Mouse (Mus musculus): ENCODE results near the gene R3hdm2. TPM values are rescaled to one million over a fixed set of nuclear protein-coding genes. Genes with fewer than 3 reads are reported as not detected.

The R3hdm2 gene
- total and polyA plus RNA-seq, 2 experiments from 2014 or later = 37.2 to 51.0 TPM

- peak overlapping the region; percentile 28; the same call in 1 of the 2 replicates for H3K4me3 ChIP-seq (ENCODE audit: low read depth, low read length)
Measured at GRCm38 (mm10) chr10:127420131-127420530, 40.0 kb downstream of the R3hdm2 start.

GRCm38 (mm10) chr10:127420676-127421353, 40.7 kb downstream of the R3hdm2 start:
- no peaks in the 10 kb centered on the region for H3K36me3 ChIP-seq (ENCODE audit: insufficient read depth)
- 0 out of 2 replicates have a peak overlapping the region, but pooled peaks have one; percentile 19 for H3K9ac ChIP-seq
- DNase-seq (peak; percentile 35), ATAC-seq (peak; percentile 64)
- no peaks in the 10 kb centered on the region for H3K27me3 ChIP-seq (ENCODE audit: insufficient read depth, low read length)
- peak overlapping the region; percentile 28 for H3K4me3 ChIP-seq (ENCODE audit: low read depth, low read length)
- peaks cover 17% of the 10 kb centered on the region for H3K4me1 ChIP-seq (ENCODE audit: insufficient read depth)
- peak overlapping the region; percentile 42 for H3K4me2 ChIP-seq (ENCODE audit: low read depth)
- WGBS = 1% methylated on average over 9 of the region's 9 CpGs
- H3K27ac ChIP-seq (ENCODE audit: low read depth, low read length) = 0 out of 2 replicates have a peak overlapping the region, but pooled peaks have one; percentile 42
- no peaks in the 10 kb centered on the region for H3K9me3 ChIP-seq (ENCODE audit: low read length)
- TF ChIP-seq CTCF (IDR thresholded peaks at IDR 0.05; ENCODE audit: low read depth) = no peak

More at GRCm38 (mm10) chr10:127420131-127420530, 40.0 kb downstream of the R3hdm2 start:
- no peaks in the 10 kb centered on the region for H3K9me3 ChIP-seq (ENCODE audit: low read length)
- H3K9ac ChIP-seq = 0 out of 2 replicates have a peak overlapping the region, but pooled peaks have one; percentile 31
- ATAC-seq = no peak; the same call in 1 of the 2 replicates
- 2% methylated on average over 6 of the region's 6 CpGs for WGBS
- H3K27me3 ChIP-seq (ENCODE audit: insufficient read depth, low read length) = no peaks in the 10 kb centered on the region
- H3K36me3 ChIP-seq (ENCODE audit: insufficient read depth) = no peaks in the 10 kb centered on the region
- DNase-seq = no peak
- 0 out of 2 replicates have a peak overlapping the region, but pooled peaks have one; percentile 9 for H3K27ac ChIP-seq (ENCODE audit: low read depth, low read length)
- TF ChIP-seq CTCF (IDR thresholded peaks at IDR 0.05; ENCODE audit: low read depth) = no peak
- peak overlapping the region; percentile 29 for H3K4me2 ChIP-seq (ENCODE audit: low read depth)
- H3K4me1 ChIP-seq (ENCODE audit: insufficient read depth) = peaks cover 17% of the 10 kb centered on the region

- H3K27ac ChIP-seq (ENCODE audit: low read depth, low read length) = no peak overlapping the region
- TF ChIP-seq CTCF (IDR thresholded peaks at IDR 0.05; ENCODE audit: low read depth) = no peak
- H3K36me3 ChIP-seq (ENCODE audit: insufficient read depth) = no peaks in the 10 kb centered on the region
- no peak overlapping the region for H3K4me3 ChIP-seq (ENCODE audit: low read depth, low read length)
- ATAC-seq = peak; percentile 64
- no peaks in the 10 kb centered on the region for H3K9me3 ChIP-seq (ENCODE audit: low read length)
- peak overlapping the region; percentile 42 for H3K4me2 ChIP-seq (ENCODE audit: low read depth)
- WGBS = 17% methylated on average over 6 of the region's 6 CpGs
- no peak overlapping the region for H3K9ac ChIP-seq
- no peaks in the 10 kb centered on the region for H3K27me3 ChIP-seq (ENCODE audit: insufficient read depth, low read length)
- peaks cover 17% of the 10 kb centered on the region for H3K4me1 ChIP-seq (ENCODE audit: insufficient read depth)
- DNase-seq = peak; percentile 45
Measured at GRCm38 (mm10) chr10:127422047-127422446, 41.9 kb downstream of the R3hdm2 start.

- H3K9ac ChIP-seq = no peak overlapping the region
- no peak overlapping the region for H3K27ac ChIP-seq (ENCODE audit: low read depth, low read length)
- no peak overlapping the region for H3K4me2 ChIP-seq (ENCODE audit: low read depth)
- no peak for TF ChIP-seq CTCF (IDR thresholded peaks at IDR 0.05; ENCODE audit: low read depth)
- H3K9me3 ChIP-seq (ENCODE audit: low read length) = no peaks in the 10 kb centered on the region
- DNase-seq = no peak
- peaks cover 14% of the 10 kb centered on the region for H3K4me1 ChIP-seq (ENCODE audit: insufficient read depth)
- H3K4me3 ChIP-seq (ENCODE audit: low read depth, low read length) = no peak overlapping the region
- H3K27me3 ChIP-seq (ENCODE audit: insufficient read depth, low read length) = no peaks in the 10 kb centered on the region
- no peaks in the 10 kb centered on the region for H3K36me3 ChIP-seq (ENCODE audit: insufficient read depth)
- WGBS = 95% methylated on average over 2 of the region's 2 CpGs
- ATAC-seq = no peak
Measured at GRCm38 (mm10) chr10:127425794-127426193, 45.7 kb downstream of the R3hdm2 start.

- no peak for TF ChIP-seq CTCF (IDR thresholded peaks at IDR 0.05; ENCODE audit: low read depth)
- WGBS = 14% methylated on average over 2 of the region's 2 CpGs
Measured at GRCm38 (mm10) chr10:127426670-127427069, 46.5 kb downstream of the R3hdm2 start.

GRCm38 (mm10) chr10:127427107-127427506, 47.0 kb downstream of the R3hdm2 start:
- ATAC-seq (no peak), DNase-seq (no peak)
- Histone ChIP-seq H3K27ac (ENCODE audit: low read depth, low read length) (no peak overlapping the region), H3K36me3 (ENCODE audit: insufficient read depth) (no peaks in the 10 kb centered on the region), H3K27me3 (ENCODE audit: insufficient read depth, low read length) (no peaks in the 10 kb centered on the region), H3K4me3 (ENCODE audit: low read depth, low read length) (no peak overlapping the region), H3K9me3 (ENCODE audit: low read length) (no peaks in the 10 kb centered on the region), H3K9ac (no peak overlapping the region), H3K4me2 (ENCODE audit: low read depth) (no peak overlapping the region), H3K4me1 (ENCODE audit: insufficient read depth) (peaks cover 1% of the 10 kb centered on the region)
- TF ChIP-seq CTCF (IDR thresholded peaks at IDR 0.05; ENCODE audit: low read depth) = no peak
- WGBS = 91% methylated on average over 1 of the region's 1 CpGs

More at GRCm38 (mm10) chr10:127426670-127427069, 46.5 kb downstream of the R3hdm2 start:
- DNase-seq = peak; percentile 16
- Histone ChIP-seq H3K9ac (no peak overlapping the region), H3K4me2 (ENCODE audit: low read depth) (no peak overlapping the region), H3K4me3 (ENCODE audit: low read depth, low read length) (no peak overlapping the region), H3K36me3 (ENCODE audit: insufficient read depth) (no peaks in the 10 kb centered on the region), H3K27me3 (ENCODE audit: insufficient read depth, low read length) (no peaks in the 10 kb centered on the region), H3K4me1 (ENCODE audit: insufficient read depth) (peaks cover 6% of the 10 kb centered on the region), H3K27ac (ENCODE audit: low read depth, low read length) (no peak overlapping the region), H3K9me3 (ENCODE audit: low read length) (no peaks in the 10 kb centered on the region)
- ATAC-seq = no peak

GRCm38 (mm10) chr10:127427987-127428386, 47.9 kb downstream of the R3hdm2 start:
- H3K36me3 ChIP-seq (ENCODE audit: insufficient read depth) = no peaks in the 10 kb centered on the region
- 97% methylated on average over 1 of the region's 1 CpGs for WGBS
- H3K4me2 ChIP-seq (ENCODE audit: low read depth) = no peak overlapping the region
- TF ChIP-seq CTCF (IDR thresholded peaks at IDR 0.05; ENCODE audit: low read depth) = no peak
- no peaks in the 10 kb centered on the region for H3K9me3 ChIP-seq (ENCODE audit: low read length)
- no peaks in the 10 kb centered on the region for H3K4me1 ChIP-seq (ENCODE audit: insufficient read depth)
- DNase-seq = no peak
- H3K9ac ChIP-seq = no peak overlapping the region
- ATAC-seq = no peak
- no peaks in the 10 kb centered on the region for H3K27me3 ChIP-seq (ENCODE audit: insufficient read depth, low read length)
- H3K4me3 ChIP-seq (ENCODE audit: low read depth, low read length) = no peak overlapping the region
- H3K27ac ChIP-seq (ENCODE audit: low read depth, low read length) = no peak overlapping the region

Data from forebrain, postnatal 0 days (tissue).